Mouse (Mus musculus) neutrophil, adult 83 days (primary cell): ENCODE measurements around the gene Gm49630. TPM values are rescaled to one million over a fixed set of nuclear protein-coding genes. Genes with fewer than 3 reads are reported as not detected.

Experiments used
- total RNA-seq, 2 experiments: library from RNA; stranded (reverse); gene quantifications; one replicate each; pipeline ENCODE4 v1.2.4; 2023

Gm49630 gene
- total RNA-seq = not detected

GRCm38 (mm10) chr17:7371879-7372278, at the start of gene Gm49630:
Gm49630 (minus strand) TSS chr17:7371979.

GRCm38 (mm10) chr17:7385364-7385763, 13.6 kb upstream of the Gm49630 start, which contains the start of gene Unc93a2:
Unc93a2 (minus strand) TSS chr17:7385464.

GRCm38 (mm10) chr17:7352596-7352995, 19.2 kb downstream of the Gm49630 start, which contains the start of gene Ttll2:
Ttll2 (minus strand) TSS chr17:7352696.

GRCm38 (mm10) chr17:7324346-7324745, 47.4 kb downstream of the Gm49630 start, which contains the start of gene Tcp10a:
Tcp10a (plus strand) TSS chr17:7324646.

Other genes starting within 250 kb of the Gm49630 start
- gene Rps6ka2, start 201.9 kb downstream of the Gm49630 start, total RNA-seq = 10 to 100 TPM; 41.8 to 47.5 TPM
- under 1 TPM; 0.22 to 0.99 TPM for gene Tcp10a, start 47.3 kb downstream of the Gm49630 start, total RNA-seq
- gene Ttll2, start 19.3 kb downstream of the Gm49630 start, total RNA-seq = not detected
- gene Unc93a2, start 13.5 kb upstream of the Gm49630 start, total RNA-seq = under 1 TPM; 0.59 to 0.66 TPM